In the genomic region with DNA sequence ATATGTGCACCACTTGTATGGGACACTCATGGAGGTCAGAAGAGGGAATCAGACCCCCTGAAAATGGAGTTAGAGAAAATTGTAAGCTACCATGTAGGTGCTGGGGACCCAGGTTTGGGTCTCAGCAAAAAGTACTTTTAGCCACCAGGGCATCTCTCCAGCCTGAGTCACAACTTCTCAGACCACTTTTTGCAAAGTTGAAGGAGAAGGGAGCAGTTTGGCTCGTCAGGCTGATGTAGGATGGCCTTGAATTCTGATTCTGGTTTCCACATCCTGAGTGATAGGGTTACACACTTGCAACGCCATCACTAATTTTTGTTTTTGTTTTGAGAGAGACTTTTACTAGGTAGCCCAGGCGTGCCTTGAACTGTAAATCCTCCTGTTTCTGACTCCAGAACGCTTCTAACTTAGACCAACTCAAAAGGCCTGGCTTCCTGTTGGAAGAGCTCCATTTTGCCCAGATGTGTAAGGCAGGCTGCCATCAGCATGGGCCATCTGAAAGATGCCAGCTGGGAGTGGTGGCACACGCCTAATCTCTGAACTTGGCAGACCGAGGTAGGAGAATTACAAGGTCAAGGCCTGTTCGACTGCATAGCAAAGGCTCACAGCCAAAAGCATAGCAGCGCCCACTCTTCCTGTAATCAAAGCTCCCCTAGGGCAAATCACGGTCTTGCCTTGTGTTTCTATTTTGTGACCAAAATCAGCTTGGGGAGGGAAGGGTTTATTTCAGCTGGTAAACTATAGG, we compare ENCODE assay signal across 10 mouse cellular contexts. TPM values are rescaled to one million over a fixed set of nuclear protein-coding genes. Genes with fewer than 3 reads are reported as not detected.
A peak's percentile ranks its signal among the peaks of the same experiment; 100 is the strongest.
DNase-seq lines count a peak whose midpoint lies in the region; ATAC-seq lines count a peak whose summit lies in the region.
"Had no signal": no experiment of that assay in that cellular context is flagged by ENCODE, and none has a peak within 500 bp of the region (broad histone marks: within the 10 kb centered on the region; RNA-seq: fewer than 3 reads in every experiment).

No protein-coding gene starts in this region.

- no peaks in the 10 kb centered on the region for H3K4me1 ChIP-seq in kidney, embryonic 14.5 days (ENCODE audit: control insufficient read depth, insufficient read depth, low read length)
- peaks cover 11% of the 10 kb centered on the region for H3K4me1 ChIP-seq in heart, embryonic 15.5 days (replicated peaks)
- H3K4me1 ChIP-seq in intestine, embryonic 15.5 days (replicated peaks): no peaks in the 10 kb centered on the region
- H3K4me1 ChIP-seq: hindbrain, embryonic 15.5 days had no signal

- H3K4me3 ChIP-seq in kidney, embryonic 14.5 days (ENCODE audit: low read length): no peak overlapping the region
- no peak overlapping the region for H3K4me3 ChIP-seq in heart, embryonic 15.5 days
- H3K4me3 ChIP-seq in intestine, embryonic 15.5 days (replicated peaks): no peak overlapping the region
- H3K4me3 ChIP-seq: hindbrain, embryonic 15.5 days had no signal

- H3K36me3 ChIP-seq in kidney, embryonic 14.5 days (ENCODE audit: control insufficient read depth, insufficient read depth, low read length): no peaks in the 10 kb centered on the region
- H3K36me3 ChIP-seq in heart, embryonic 15.5 days: no peaks in the 10 kb centered on the region
- no peaks in the 10 kb centered on the region for H3K36me3 ChIP-seq in intestine, embryonic 15.5 days
- H3K36me3 ChIP-seq: hindbrain, embryonic 15.5 days had no signal

- H3K9ac ChIP-seq in kidney, embryonic 14.5 days (ENCODE audit: low read depth, low read length): no peak overlapping the region
- no peak overlapping the region for H3K9ac ChIP-seq in heart, embryonic 15.5 days
- H3K9ac ChIP-seq in intestine, embryonic 15.5 days: no peak overlapping the region
- H3K9ac ChIP-seq: hindbrain, embryonic 15.5 days had no signal

- ATAC-seq in kidney, embryonic 14.5 days (ENCODE audit: low FRiP score, low TSS enrichment): no peak
- ATAC-seq in heart, embryonic 15.5 days (replicated peaks; ENCODE audit: insufficient number of reproducible peaks, insufficient read depth, low FRiP score, low read depth): no peak
- ATAC-seq in intestine, embryonic 15.5 days: no peak

- peak; percentile 66 for DNase-seq in kidney, adult 11 months
- DNase-seq in adrenal gland, adult 2 months: peak; percentile 84
- DNase-seq in lung, postnatal 36 days: peak; percentile 70
- no peak for DNase-seq in c-Kit-positive CD71-positive TER-119-positive erythroid progenitor cells, embryonic 14.5 days (ENCODE audit: low spot score)
- DNase-seq in embryo, embryonic 10.5 days (ENCODE audit: low spot score): no peak
- DNase-seq: spleen, adult 18-20 months had no signal

- WGBS in kidney, embryonic 14.5 days: 61% methylated on average over 9 of the region's 9 CpGs
- WGBS in heart, embryonic 15.5 days: 49% methylated on average over 9 of the region's 9 CpGs
- WGBS in intestine, embryonic 15.5 days: 70% methylated on average over 9 of the region's 9 CpGs

- no peaks in the 10 kb centered on the region for H3K9me3 ChIP-seq in kidney, embryonic 14.5 days (ENCODE audit: control insufficient read depth, low read length)
- H3K9me3 ChIP-seq in heart, embryonic 15.5 days (replicated peaks): no peaks in the 10 kb centered on the region
- H3K9me3 ChIP-seq in intestine, embryonic 15.5 days: no peaks in the 10 kb centered on the region
- H3K9me3 ChIP-seq: hindbrain, embryonic 15.5 days had no signal

- H3K27me3 ChIP-seq in kidney, embryonic 14.5 days (ENCODE audit: control insufficient read depth, insufficient read depth, low read length): no peaks in the 10 kb centered on the region
- H3K27me3 ChIP-seq in heart, embryonic 15.5 days: no peaks in the 10 kb centered on the region
- no peaks in the 10 kb centered on the region for H3K27me3 ChIP-seq in intestine, embryonic 15.5 days (replicated peaks)
- H3K27me3 ChIP-seq: hindbrain, embryonic 15.5 days had no signal

- no peak overlapping the region for H3K4me2 ChIP-seq in kidney, embryonic 14.5 days (replicated peaks; ENCODE audit: low read depth, low read length)
- no peak overlapping the region for H3K4me2 ChIP-seq in heart, embryonic 15.5 days
- no peak overlapping the region for H3K4me2 ChIP-seq in intestine, embryonic 15.5 days (replicated peaks)
- H3K4me2 ChIP-seq: hindbrain, embryonic 15.5 days had no signal

- no peak overlapping the region for H3K27ac ChIP-seq in kidney, embryonic 14.5 days (ENCODE audit: low read depth, low read length)
- H3K27ac ChIP-seq in heart, embryonic 15.5 days: peak overlapping the region; percentile 20; the same call in 1 of the 2 replicates
- H3K27ac ChIP-seq in intestine, embryonic 15.5 days: no peak overlapping the region
- H3K27ac ChIP-seq: hindbrain, embryonic 15.5 days had no signal

RNA-seq across cellular contexts. Expression of a gene that starts 9.2 kb away (rescaled TPM):
- 2.9 and 3.0 TPM in 2 replicates for polyA plus RNA-seq in kidney, embryonic 14.5 days (2014; fragmentation: Nextera tagmentation; extraction: Ambion mirVana)
- total RNA-seq in adrenal gland, adult 2 months (2021): 10 to 100 TPM; 10.3 to 16.6 TPM
- 0.64 and 0.70 TPM in 2 replicates for polyA plus RNA-seq in adrenal gland, adult 2 months (2012; rRNA removed)
- 4.6 and 7.0 TPM in 2 replicates for polyA plus RNA-seq in heart, embryonic 15.5 days (2015; fragmentation: Nextera tagmentation; extraction: Ambion mirVana)
- polyA plus RNA-seq in intestine, embryonic 15.5 days (2015; fragmentation: Nextera tagmentation; extraction: Ambion mirVana): 2.1 and 2.5 TPM in 2 replicates

RNA-seq across cellular contexts. Expression of a gene that starts 12.1 kb away (rescaled TPM):
- 20.0 and 34.7 TPM in 2 replicates for polyA plus RNA-seq in kidney, embryonic 14.5 days (2014; fragmentation: Nextera tagmentation; extraction: Ambion mirVana)
- 10 to 100 TPM; 60.0 to 62.2 TPM for total RNA-seq in adrenal gland, adult 2 months (2021)
- polyA plus RNA-seq in adrenal gland, adult 2 months (2012; rRNA removed): 27.4 and 34.4 TPM in 2 replicates
- 55.7 and 59.1 TPM in 2 replicates for polyA plus RNA-seq in heart, embryonic 15.5 days (2015; fragmentation: Nextera tagmentation; extraction: Ambion mirVana)
- polyA plus RNA-seq in intestine, embryonic 15.5 days (2015; fragmentation: Nextera tagmentation; extraction: Ambion mirVana): 31.7 and 32.2 TPM in 2 replicates

RNA-seq across cellular contexts. Expression of a gene that starts 37.1 kb away (rescaled TPM):
- 90.5 and 128 TPM in 2 replicates for polyA plus RNA-seq in kidney, embryonic 14.5 days (2014; fragmentation: Nextera tagmentation; extraction: Ambion mirVana)
- 100 to 1,000 TPM; 112 to 114 TPM for total RNA-seq in adrenal gland, adult 2 months (2021)
- polyA plus RNA-seq in adrenal gland, adult 2 months (2012; rRNA removed): 15.8 and 22.5 TPM in 2 replicates
- polyA plus RNA-seq in heart, embryonic 15.5 days (2015; fragmentation: Nextera tagmentation; extraction: Ambion mirVana): 61.2 and 78.8 TPM in 2 replicates
- 107 and 110 TPM in 2 replicates for polyA plus RNA-seq in intestine, embryonic 15.5 days (2015; fragmentation: Nextera tagmentation; extraction: Ambion mirVana)

RNA-seq across cellular contexts. Expression of a gene that starts 37.6 kb away (rescaled TPM):
- polyA plus RNA-seq in kidney, embryonic 14.5 days (2014; fragmentation: Nextera tagmentation; extraction: Ambion mirVana): 160 and 167 TPM in 2 replicates
- total RNA-seq in adrenal gland, adult 2 months (2021): 100 to 1,000 TPM; 190 to 239 TPM
- 104 and 109 TPM in 2 replicates for polyA plus RNA-seq in adrenal gland, adult 2 months (2012; rRNA removed)
- 76.8 and 81.4 TPM in 2 replicates for polyA plus RNA-seq in heart, embryonic 15.5 days (2015; fragmentation: Nextera tagmentation; extraction: Ambion mirVana)
- 100 and 101 TPM in 2 replicates for polyA plus RNA-seq in intestine, embryonic 15.5 days (2015; fragmentation: Nextera tagmentation; extraction: Ambion mirVana)

Comparison
In these comparisons a context has a peak if more than half of its experiments do, and no peak if none do; other contexts are left out.
1. DNase-seq: peak in kidney, adult 11 months (single experiment), adrenal gland, adult 2 months (single experiment) and lung, postnatal 36 days (single experiment); none in c-Kit-positive CD71-positive TER-119-positive erythroid progenitor cells, embryonic 14.5 days (single experiment) and embryo, embryonic 10.5 days (single experiment).